Mouse (Mus musculus) CD4-positive, CD25-positive, alpha-beta regulatory T cell (primary cell): Measurements from ENCODE around the gene Samd9l. TPM values are rescaled to one million over a fixed set of nuclear protein-coding genes. Genes with fewer than 3 reads are reported as not detected.

Experiments used
- polyA plus RNA-seq: library from polyadenylated mRNA; unstranded; fragments of 100-300 nt; shearing (Covaris generic); gene quantifications from one replicate; pipeline ENCODE4 v1.2.1, GENCODE M21; 2017

The Samd9l gene
- polyA plus RNA-seq: 117 TPM

GRCm38 (mm10) chr6:3399340-3400068 lies at the start of gene Samd9l:
Gene Samd9l, minus strand, starts transcription at chr6:3399572.

Other genes starting within 250 kb of the Samd9l start
- gene Hepacam2, start 98.7 kb upstream of the Samd9l start, polyA plus RNA-seq: 1.2 TPM
- gene Vps50, start 98.8 kb upstream of the Samd9l start, polyA plus RNA-seq: 25.6 TPM